Mouse (Mus musculus) T-helper 17 cell (primary cell): ENCODE data around the gene Ifrd2.

Source experiments
- in situ Hi-C, 2 experiments: fragments of 300-600 bp; cut with MboI, MseI; formaldehyde crosslinking; loops; 1 replicate in 1 of 2; 2 replicates in 1 of 2; pipeline ENCODE4 v1.15.1; 2025; ENCODE audit warnings: high pct_unique_total_duplicates in 2 of 2

The Ifrd2 gene

GRCm38 (mm10) chr9:107633091-107633660 is 45.7 kb downstream of the Ifrd2 start:
- in situ Hi-C loops: no loop called here

DNA sequence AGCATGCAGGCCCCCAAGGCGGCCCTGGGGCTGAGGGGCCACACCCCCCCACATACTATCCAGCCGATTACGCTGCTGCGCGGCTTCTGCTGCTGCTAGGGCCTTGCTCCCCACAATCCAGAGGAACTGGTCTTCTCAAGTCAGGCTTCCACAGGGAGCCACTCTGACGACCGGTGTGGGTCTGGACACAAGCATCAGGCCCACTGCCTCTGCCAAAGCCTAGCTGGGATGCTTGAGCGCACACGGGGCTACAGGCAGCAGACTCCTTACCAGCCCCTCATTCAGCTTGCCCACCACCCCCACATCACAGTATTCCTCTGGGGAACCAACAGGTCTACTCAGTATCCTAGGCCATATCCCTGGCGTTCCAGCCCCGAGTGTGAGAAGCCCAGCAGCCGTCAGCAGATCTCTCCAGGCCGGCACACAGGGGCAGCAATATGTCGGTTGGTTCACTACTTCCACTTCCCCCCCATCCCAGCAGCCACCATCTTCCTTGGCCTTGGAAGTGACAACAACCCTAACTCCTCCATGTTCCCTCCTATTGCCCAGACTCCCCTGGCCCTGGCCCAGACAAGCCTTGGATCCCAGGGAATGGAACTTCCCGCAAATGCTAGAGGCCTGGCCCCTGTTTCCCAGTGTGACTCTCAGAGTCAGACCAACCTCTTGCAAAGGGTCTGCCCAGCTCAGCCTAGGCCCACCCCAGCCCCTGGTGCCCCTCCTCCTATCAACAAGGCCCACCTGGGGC is 46.4 kb downstream of the Ifrd2 start:
- in situ Hi-C loops: no loop called here

- in situ Hi-C loops: no loop called here
Observed at GRCm38 (mm10) chr9:107634406-107635278, 47.2 kb downstream of the Ifrd2 start.

DNA sequence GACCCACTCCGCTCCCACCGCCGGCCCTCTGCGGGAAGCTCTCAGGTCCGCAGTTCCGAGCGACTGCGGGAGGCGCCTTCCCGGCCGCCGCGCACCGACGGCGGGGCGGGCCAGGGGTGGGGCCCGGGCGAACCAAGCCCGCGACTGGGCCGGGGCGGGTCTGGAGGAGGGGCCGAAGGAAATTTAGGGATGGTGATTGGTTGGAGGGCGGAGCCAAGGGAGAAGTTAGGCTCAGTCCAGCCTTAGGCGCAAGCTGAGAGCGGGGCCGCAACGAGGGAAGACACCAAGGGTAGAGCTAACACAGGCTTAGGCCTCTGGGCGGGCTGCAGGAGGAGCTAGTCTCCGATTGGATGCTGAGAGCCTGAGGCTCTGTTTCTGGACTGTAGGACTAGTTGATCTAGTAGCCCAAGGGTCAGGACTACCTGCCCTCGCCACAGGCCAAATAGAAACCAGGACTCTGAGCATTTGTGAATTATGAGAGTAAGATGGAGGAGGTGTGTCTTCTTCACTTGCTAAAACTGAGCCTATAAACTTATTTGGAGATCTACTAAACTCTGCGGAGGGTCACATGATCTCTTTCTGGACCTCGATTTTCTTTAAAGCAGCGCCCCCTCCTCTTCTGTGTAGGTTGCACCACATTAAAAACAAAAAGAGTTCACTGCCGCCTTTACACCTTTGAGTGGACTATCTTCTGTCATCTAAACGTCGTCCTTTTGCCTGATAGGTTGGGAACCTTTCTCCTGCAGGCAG is 48.0 kb downstream of the Ifrd2 start, which contains the start of gene Gnai2:
TSS of gene Gnai2 (minus strand) at position 89 of the 750 bp plus-strand sequence.
- in situ Hi-C loops: no loop called here

GRCm38 (mm10) chr9:107637070-107637469 is 49.6 kb downstream of the Ifrd2 start:
- in situ Hi-C loops: no loop called here

- in situ Hi-C loops: loop anchor here in 1 of 2 experiments (5.0 kb wide), 1 partner anchor 38 kb away; no protein-coding TSS in a partner anchor
Observed at GRCm38 (mm10) chr9:107640257-107640772, 52.9 kb downstream of the Ifrd2 start.

GRCm38 (mm10) chr9:107641666-107642065 is 54.2 kb downstream of the Ifrd2 start:
- in situ Hi-C loops: loop anchor here in 1 of 2 experiments (5.0 kb wide), 1 partner anchor 39 kb away; no protein-coding TSS in a partner anchor
